Mouse (Mus musculus): ENCODE measurements at regions not wholly inside any gene's neighbourhood (a gene's known extent, or its start where the extent isn't known, plus 50 kb on each side); places are given as distances from the start of the nearest gene placed in this dataset.

GRCm38 (mm10) chr3:27804271-27804670, 91.9 kb downstream of the Tmem212 start:
- no peak for TF ChIP-seq CTCF (conservative IDR thresholded peaks at IDR 0.05; ENCODE audit: insufficient read depth, insufficient read length, low read depth, low read length)
- no peak for TF ChIP-seq POLR2A (IDR thresholded peaks at IDR 0.05; ENCODE audit: low read depth, low read length)

Data from kidney, adult 2 months (tissue).